Mouse (Mus musculus): ENCODE measurements at regions not wholly inside any gene's neighbourhood (a gene's known extent, or its start where the extent isn't known, plus 50 kb on each side); places are given as distances from the start of the nearest gene placed in this dataset.

GRCm38 (mm10) chr10:16592870-16593269, 1130.1 kb upstream of the Cited2 start:
- DNase-seq (ENCODE audit: low read depth, low spot score): no peak

GRCm38 (mm10) chr10:16600041-16600440, 1123.0 kb upstream of the Cited2 start:
- no peak for DNase-seq (ENCODE audit: low read depth, low spot score)

- DNase-seq (ENCODE audit: low read depth, low spot score): no peak
Observed at GRCm38 (mm10) chr10:16600551-16601224, 1122.3 kb upstream of the Cited2 start.

- DNase-seq (ENCODE audit: low read depth, low spot score): no peak
Observed at GRCm38 (mm10) chr10:16601225-16601595, 1121.8 kb upstream of the Cited2 start.

GRCm38 (mm10) chr10:16608339-16608738, 1114.7 kb upstream of the Cited2 start:
- DNase-seq (ENCODE audit: low read depth, low spot score): no peak

- DNase-seq (ENCODE audit: low read depth, low spot score): no peak
Observed at GRCm38 (mm10) chr10:16618752-16619151, 1104.3 kb upstream of the Cited2 start.

- no peak for DNase-seq (ENCODE audit: low read depth, low spot score)
Observed at GRCm38 (mm10) chr10:16619584-16619983, 1103.4 kb upstream of the Cited2 start.

GRCm38 (mm10) chr10:16620804-16621559, 1102.0 kb upstream of the Cited2 start:
- DNase-seq (ENCODE audit: low read depth, low spot score): no peak

- no peak for DNase-seq (ENCODE audit: low read depth, low spot score)
Observed at GRCm38 (mm10) chr10:16622821-16623220, 1100.2 kb upstream of the Cited2 start.

- DNase-seq (ENCODE audit: low read depth, low spot score): no peak
Observed at GRCm38 (mm10) chr10:16633236-16633635, 1089.8 kb upstream of the Cited2 start.

- no peak for DNase-seq (ENCODE audit: low read depth, low spot score)
Observed at GRCm38 (mm10) chr10:16635463-16635862, 1087.6 kb upstream of the Cited2 start.

GRCm38 (mm10) chr10:16637006-16637405, 1086.0 kb upstream of the Cited2 start:
- DNase-seq (ENCODE audit: low read depth, low spot score): no peak

- no peak for DNase-seq (ENCODE audit: low read depth, low spot score)
Observed at GRCm38 (mm10) chr10:16638111-16638510, 1084.9 kb upstream of the Cited2 start.

- no peak for DNase-seq (ENCODE audit: low read depth, low spot score)
Observed at GRCm38 (mm10) chr10:16640136-16640535, 1082.9 kb upstream of the Cited2 start.

- no peak for DNase-seq (ENCODE audit: low read depth, low spot score)
Observed at GRCm38 (mm10) chr10:16650120-16650519, 1072.9 kb upstream of the Cited2 start.

- DNase-seq (ENCODE audit: low read depth, low spot score): no peak
Observed at GRCm38 (mm10) chr10:16652450-16652849, 1070.6 kb upstream of the Cited2 start.

- no peak for DNase-seq (ENCODE audit: low read depth, low spot score)
Observed at GRCm38 (mm10) chr10:16664483-16664882, 1058.5 kb upstream of the Cited2 start.

- DNase-seq (ENCODE audit: low read depth, low spot score): no peak
Observed at GRCm38 (mm10) chr10:16670286-16670685, 1052.7 kb upstream of the Cited2 start.

- peak; percentile 24 for DNase-seq (ENCODE audit: low read depth, low spot score)
Observed at GRCm38 (mm10) chr10:16681001-16681400, 1042.0 kb upstream of the Cited2 start.

- no peak for DNase-seq (ENCODE audit: low read depth, low spot score)
Observed at GRCm38 (mm10) chr10:16685352-16685751, 1037.7 kb upstream of the Cited2 start.

- no peak for DNase-seq (ENCODE audit: low read depth, low spot score)
Observed at GRCm38 (mm10) chr10:16706976-16707375, 1016.0 kb upstream of the Cited2 start.

- no peak for DNase-seq (ENCODE audit: low read depth, low spot score)
Observed at GRCm38 (mm10) chr10:16713143-16713542, 1009.9 kb upstream of the Cited2 start.

GRCm38 (mm10) chr10:16714065-16714464, 1009.0 kb upstream of the Cited2 start:
- DNase-seq (ENCODE audit: low read depth, low spot score): no peak

All from telencephalon, adult 2 months (tissue).